Mouse (Mus musculus): ENCODE results near the gene Fem1a.

GRCm38 (mm10) chr17:56294241-56294640, 37.6 kb downstream of the Fem1a start:
- TF ChIP-seq TCF12 (IDR thresholded peaks at IDR 0.05; ENCODE audit: insufficient read depth, poor library complexity, severe bottlenecking), result no peak
- no peak for TF ChIP-seq POLR2A (IDR thresholded peaks at IDR 0.05; ENCODE audit: insufficient read length, low read depth)
- TF ChIP-seq REST (IDR thresholded peaks at IDR 0.05; ENCODE audit: insufficient read depth, insufficient read length), result no peak
- TF ChIP-seq E2F4 (IDR thresholded peaks at IDR 0.05; ENCODE audit: insufficient read depth), result no peak
- TF ChIP-seq MYOG (IDR thresholded peaks at IDR 0.05; ENCODE audit: control insufficient read depth in 1 of 3, insufficient read depth in 1 of 3, insufficient read length in 2 of 3, low read depth in 2 of 3), result no peak
